Mouse (Mus musculus) brain, embryonic 14.5 days (tissue): Measurements from ENCODE around the gene Pgap2.

ENCODE experiments used
- CTCF ChIP-seq: fragments of 200-500 bp; IDR thresholded peaks from 2 replicates; pipeline ENCODE4 v1.5.1; 2012; ENCODE audit warnings: inconsistent platforms, mild to moderate bottlenecking, moderate library complexity, borderline replicate concordance; ENCODE audit not compliant: insufficient read depth, insufficient read length; ENCODE audit errors: extremely low read depth
- POLR2A ChIP-seq: fragments of 200-500 bp; IDR thresholded peaks from 2 replicates; pipeline ENCODE4 v1.6.1; 2012; ENCODE audit warnings: mild to moderate bottlenecking, inconsistent platforms, borderline replicate concordance; ENCODE audit not compliant: poor library complexity, insufficient read depth, insufficient read length, severe bottlenecking; ENCODE audit errors: extremely low read depth

DNA sequence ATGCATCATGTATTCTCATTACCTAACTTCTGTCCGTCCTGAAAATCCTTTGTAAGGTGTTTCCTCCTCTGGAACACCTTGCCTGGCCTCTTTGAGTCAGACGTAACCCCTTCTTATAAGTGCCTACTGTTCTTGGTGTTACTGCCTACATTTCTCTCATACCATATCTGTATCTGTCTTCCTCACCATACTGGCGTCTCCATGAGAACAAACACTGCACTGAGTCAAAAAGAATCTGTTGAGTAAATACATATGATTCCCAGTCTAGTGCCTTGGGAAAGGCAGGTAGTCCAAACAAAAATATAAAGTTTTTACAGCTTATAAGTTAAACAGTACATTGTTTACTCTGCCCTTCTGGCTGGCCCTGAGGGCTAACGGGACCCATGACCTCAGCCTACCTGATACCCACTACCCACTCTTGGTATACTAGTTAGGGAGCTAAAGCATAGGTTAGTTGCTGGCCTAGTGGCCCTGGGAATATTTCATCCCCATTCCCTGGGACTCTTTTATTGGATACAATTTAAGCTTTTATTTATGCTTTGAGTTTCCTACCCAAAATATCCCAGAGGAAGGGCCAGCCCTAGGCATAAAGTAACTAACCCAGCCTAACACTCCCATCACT, 18.2 kb downstream of the Pgap2 start:
- TF ChIP-seq CTCF = no peak
- TF ChIP-seq POLR2A = no peak
